Mouse (Mus musculus) stomach, postnatal 0 days (tissue): ENCODE measurements around the gene Smok3a.

ENCODE experiments used
- CTCF ChIP-seq: IDR thresholded peaks from 2 replicates; pipeline ENCODE4 v1.5.1; 2016; ENCODE audit warnings: antibody characterized with exemption, low read depth, mild to moderate bottlenecking, moderate library complexity
- EP300 ChIP-seq: optimal IDR thresholded peaks from 2 replicates; pipeline ENCODE3; 2016; ENCODE audit warnings: antibody characterized with exemption

GRCm38 (mm10) chr5:138073803-138074202 lies 52.7 kb downstream of the Smok3a start:
- TF ChIP-seq CTCF, result no peak
- TF ChIP-seq EP300, result no peak
